Mouse (Mus musculus) testis, adult 2 months (tissue): ENCODE data around the gene Ntmt1. TPM values are rescaled to one million over a fixed set of nuclear protein-coding genes. Genes with fewer than 3 reads are reported as not detected.

Source experiments
- H3K27ac ChIP-seq: fragments of 200-500 bp; 2 replicates; pipeline ENCODE4 v1.5.1; 2012; ENCODE audit warnings: low read depth, low read length; ENCODE audit not compliant: control insufficient read depth, insufficient read depth
- H3K27me3 ChIP-seq: fragments of 200-500 bp; 2 replicates; pipeline ENCODE4 v1.6.1; 2012; ENCODE audit warnings: mild to moderate bottlenecking, low read length, moderate library complexity; ENCODE audit not compliant: control insufficient read depth, insufficient read depth
- H3K36me3 ChIP-seq: fragments of 200-500 bp; 2 replicates; pipeline ENCODE4 v1.6.1; 2012; ENCODE audit warnings: mild to moderate bottlenecking, low read length; ENCODE audit not compliant: control insufficient read depth, insufficient read depth
- H3K4me1 ChIP-seq: fragments of 200-500 bp; 2 replicates; pipeline ENCODE4 v1.6.1; 2012; ENCODE audit warnings: low read length; ENCODE audit not compliant: control insufficient read depth, insufficient read depth
- H3K4me3 ChIP-seq: fragments of 200-500 bp; 2 replicates; pipeline ENCODE4 v1.5.1; 2012; ENCODE audit warnings: low read depth, mild to moderate bottlenecking, low read length, moderate library complexity, mixed read lengths; ENCODE audit not compliant: control insufficient read depth
- CTCF ChIP-seq: fragments of 200-500 bp; IDR thresholded peaks from 2 replicates; pipeline ENCODE4 v1.5.1; 2012; ENCODE audit warnings: low read depth, mild to moderate bottlenecking, inconsistent platforms, low read length, moderate library complexity; ENCODE audit not compliant: control insufficient read depth, insufficient read depth, insufficient replicate concordance
- POLR2A ChIP-seq: fragments of 200-500 bp; IDR thresholded peaks from 2 replicates; pipeline ENCODE4 v1.6.1; 2012; ENCODE audit warnings: low read depth, mild to moderate bottlenecking, inconsistent platforms, low read length, moderate library complexity; ENCODE audit not compliant: control insufficient read depth
- polyA plus RNA-seq: library from polyadenylated mRNA; depleted of rRNA; stranded (reverse); fragments of >200 nt; gene quantifications from 2 replicates; pipeline ENCODE4 v1.2.3, GENCODE M21; 2012

Ntmt1 gene
- polyA plus RNA-seq, 1 experiment: 49.5 TPM

GRCm38 (mm10) chr2:30767626-30768240 is 39.9 kb upstream of the Ntmt1 start:
- no peaks in the 10 kb centered on the region for H3K36me3 ChIP-seq
- TF ChIP-seq POLR2A: no peak
- TF ChIP-seq CTCF: no peak
- no peaks in the 10 kb centered on the region for H3K27me3 ChIP-seq
- H3K27ac ChIP-seq: no peak overlapping the region
- peaks cover 7% of the 10 kb centered on the region for H3K4me1 ChIP-seq
- no peak overlapping the region for H3K4me3 ChIP-seq

GRCm38 (mm10) chr2:30768529-30768928 is 39.1 kb upstream of the Ntmt1 start:
- Histone ChIP-seq H3K4me3 (no peak overlapping the region), H3K27ac (no peak overlapping the region), H3K36me3 (no peaks in the 10 kb centered on the region), H3K4me1 (peaks cover 9% of the 10 kb centered on the region), H3K27me3 (no peaks in the 10 kb centered on the region)
- TF ChIP-seq POLR2A (no peak), CTCF (no peak)

- H3K4me1 ChIP-seq: peaks cover 9% of the 10 kb centered on the region
- TF ChIP-seq CTCF: no peak
- no peak for TF ChIP-seq POLR2A
- H3K27ac ChIP-seq: no peak overlapping the region
- no peaks in the 10 kb centered on the region for H3K36me3 ChIP-seq
- no peaks in the 10 kb centered on the region for H3K27me3 ChIP-seq
- no peak overlapping the region for H3K4me3 ChIP-seq
Measured at GRCm38 (mm10) chr2:30769187-30769586, 38.4 kb upstream of the Ntmt1 start.

- Histone ChIP-seq H3K4me3 (peak overlapping the region; percentile 38), H3K4me1 (peaks cover 9% of the 10 kb centered on the region), H3K27me3 (no peaks in the 10 kb centered on the region), H3K36me3 (no peaks in the 10 kb centered on the region), H3K27ac (peak overlapping the region; percentile 88)
- no peak for TF ChIP-seq POLR2A
- no peak for TF ChIP-seq CTCF
Measured at GRCm38 (mm10) chr2:30771368-30771805, 36.2 kb upstream of the Ntmt1 start.

GRCm38 (mm10) chr2:30771806-30772460 is 35.7 kb upstream of the Ntmt1 start:
- peaks cover 9% of the 10 kb centered on the region for H3K4me1 ChIP-seq

GRCm38 (mm10) chr2:30772581-30773312 is 34.9 kb upstream of the Ntmt1 start:
- H3K27me3 ChIP-seq: no peaks in the 10 kb centered on the region
- H3K27ac ChIP-seq: peak overlapping the region; percentile 59; the same call in 1 of the 2 replicates
- no peaks in the 10 kb centered on the region for H3K36me3 ChIP-seq
- H3K4me3 ChIP-seq: no peak overlapping the region
- no peak for TF ChIP-seq POLR2A
- TF ChIP-seq CTCF: no peak
- peaks cover 9% of the 10 kb centered on the region for H3K4me1 ChIP-seq

More at GRCm38 (mm10) chr2:30771806-30772460, 35.7 kb upstream of the Ntmt1 start:
- Histone ChIP-seq H3K4me3 (peak overlapping the region; percentile 38), H3K27me3 (no peaks in the 10 kb centered on the region), H3K36me3 (no peaks in the 10 kb centered on the region), H3K27ac (peak overlapping the region; percentile 88)
- TF ChIP-seq POLR2A (peak; percentile 28; the same call in 1 of the 2 replicates), CTCF (no peak)
